Mouse (Mus musculus): ENCODE measurements around the gene Tex26. TPM values are rescaled to one million over a fixed set of nuclear protein-coding genes. Genes with fewer than 3 reads are reported as not detected.

The Tex26 gene
- polyA plus RNA-seq, 1 experiment from 2014 or later, result 1.4 TPM

DNA sequence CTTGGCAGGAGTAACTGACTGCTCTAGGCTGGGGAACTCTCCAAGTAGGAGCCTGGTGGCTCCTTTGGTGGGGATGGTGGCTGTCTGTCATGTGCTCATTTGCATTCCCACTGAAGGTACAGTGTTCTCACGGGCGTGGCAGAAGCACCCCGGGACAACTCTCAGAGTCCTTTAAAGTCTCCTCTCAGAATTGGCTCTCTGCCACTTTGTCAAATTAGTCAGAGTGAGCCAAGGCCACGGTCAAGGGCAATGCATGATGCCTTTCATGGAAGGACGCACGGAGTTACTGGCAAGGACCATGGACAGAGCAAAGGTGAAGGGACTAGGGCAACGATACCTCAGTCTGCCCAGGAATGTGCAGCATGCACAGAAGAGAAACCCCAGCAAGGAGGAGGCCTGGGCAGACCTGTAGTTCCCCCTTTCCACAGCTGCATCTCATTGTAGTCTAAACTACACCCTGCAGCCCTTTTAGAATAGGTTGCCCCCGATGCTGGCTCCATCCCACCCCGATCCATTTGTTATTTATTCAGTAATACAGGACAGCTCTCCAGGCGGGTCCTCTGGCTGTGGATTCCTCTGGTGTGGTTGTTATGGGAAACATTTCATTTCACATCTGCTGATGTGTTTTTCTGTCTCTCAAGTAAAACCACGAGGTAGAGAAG, 49.0 kb downstream of the Tex26 start:
- Histone ChIP-seq H3K4me1 (ENCODE audit: control insufficient read depth, insufficient read depth, low read length) (peaks cover 14% of the 10 kb centered on the region), H3K9me3 (ENCODE audit: control insufficient read depth, low read length) (no peaks in the 10 kb centered on the region), H3K27ac (ENCODE audit: low read depth, low read length) (0 out of 2 replicates have a peak overlapping the region, but pooled peaks have one; percentile 47), H3K4me2 (ENCODE audit: low read depth) (no peak overlapping the region), H3K9ac (ENCODE audit: low read length) (no peak overlapping the region), H3K4me3 (ENCODE audit: low read depth, low read length) (no peak overlapping the region), H3K27me3 (ENCODE audit: control insufficient read depth, insufficient read depth, low read length) (no peaks in the 10 kb centered on the region), H3K36me3 (ENCODE audit: control insufficient read depth, insufficient read depth, low read length) (no peaks in the 10 kb centered on the region)
- DNase-seq (ENCODE audit: low spot score) (peak; percentile 48), ATAC-seq (ENCODE audit: insufficient read depth, low FRiP score, low TSS enrichment) (peak; percentile 61; the same call in 1 of the 2 replicates)
- WGBS, result 49% methylated on average over 11 of the region's 11 CpGs

GRCm38 (mm10) chr5:149489136-149489535, 49.7 kb downstream of the Tex26 start:
- Histone ChIP-seq H3K4me3 (ENCODE audit: low read depth, low read length) (no peak overlapping the region), H3K4me2 (ENCODE audit: low read depth) (no peak overlapping the region), H3K4me1 (ENCODE audit: control insufficient read depth, insufficient read depth, low read length) (peaks cover 14% of the 10 kb centered on the region), H3K9me3 (ENCODE audit: control insufficient read depth, low read length) (no peaks in the 10 kb centered on the region), H3K9ac (ENCODE audit: low read length) (no peak overlapping the region), H3K27ac (ENCODE audit: low read depth, low read length) (peak overlapping the region; percentile 45; the same call in 1 of the 2 replicates), H3K36me3 (ENCODE audit: control insufficient read depth, insufficient read depth, low read length) (no peaks in the 10 kb centered on the region), H3K27me3 (ENCODE audit: control insufficient read depth, insufficient read depth, low read length) (no peaks in the 10 kb centered on the region)
- DNase-seq (ENCODE audit: low spot score) (peak; percentile 75), ATAC-seq (ENCODE audit: insufficient read depth, low FRiP score, low TSS enrichment) (peak; percentile 81)
- WGBS, result 63% methylated on average over 11 of the region's 11 CpGs

- 69% methylated on average over 15 of the region's 15 CpGs for WGBS
- DNase-seq (ENCODE audit: low spot score) (no peak), ATAC-seq (ENCODE audit: insufficient read depth, low FRiP score, low TSS enrichment) (no peak)
- H3K4me2 ChIP-seq (ENCODE audit: low read depth), result no peak overlapping the region
- no peak overlapping the region for H3K4me3 ChIP-seq (ENCODE audit: low read depth, low read length)
- peaks cover 14% of the 10 kb centered on the region for H3K4me1 ChIP-seq (ENCODE audit: control insufficient read depth, insufficient read depth, low read length)
- H3K27ac ChIP-seq (ENCODE audit: low read depth, low read length), result no peak overlapping the region
- no peaks in the 10 kb centered on the region for H3K9me3 ChIP-seq (ENCODE audit: control insufficient read depth, low read length)
- H3K9ac ChIP-seq (ENCODE audit: low read length), result no peak overlapping the region
- H3K27me3 ChIP-seq (ENCODE audit: control insufficient read depth, insufficient read depth, low read length), result no peaks in the 10 kb centered on the region
- H3K36me3 ChIP-seq (ENCODE audit: control insufficient read depth, insufficient read depth, low read length), result no peaks in the 10 kb centered on the region
Measured at GRCm38 (mm10) chr5:149490275-149490674, 50.8 kb downstream of the Tex26 start.

DNA sequence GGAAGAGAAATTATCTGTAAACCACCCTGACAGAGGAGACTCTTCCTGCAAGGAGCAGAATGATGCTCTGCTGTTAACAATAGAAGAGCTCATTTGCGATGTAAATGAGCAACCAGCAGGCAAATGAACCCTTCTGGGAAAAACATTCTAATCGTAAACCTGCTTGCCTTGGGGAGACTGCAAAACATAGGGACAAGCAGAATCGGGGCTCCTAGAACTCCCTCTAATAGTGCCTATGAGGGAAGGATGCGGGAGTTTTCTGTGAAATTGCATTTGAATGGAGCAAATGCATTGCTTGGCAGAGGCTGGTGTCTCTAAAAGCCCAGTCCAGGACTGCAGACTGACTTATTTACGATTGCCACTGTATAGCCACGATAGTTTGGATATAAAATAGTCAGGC, 56.2 kb downstream of the Tex26 start:
- no peaks in the 10 kb centered on the region for H3K36me3 ChIP-seq (ENCODE audit: control insufficient read depth, insufficient read depth, low read length)
- H3K4me1 ChIP-seq (ENCODE audit: control insufficient read depth, insufficient read depth, low read length), result peaks cover 7% of the 10 kb centered on the region
- WGBS, result 11% methylated on average over 6 of the region's 6 CpGs
- no peak overlapping the region for H3K4me3 ChIP-seq (ENCODE audit: low read depth, low read length)
- DNase-seq (ENCODE audit: low spot score), result no peak
- H3K9me3 ChIP-seq (ENCODE audit: control insufficient read depth, low read length), result no peaks in the 10 kb centered on the region
- H3K27me3 ChIP-seq (ENCODE audit: control insufficient read depth, insufficient read depth, low read length), result no peaks in the 10 kb centered on the region
- H3K9ac ChIP-seq (ENCODE audit: low read length), result no peak overlapping the region
- peak; percentile 64 for ATAC-seq (ENCODE audit: insufficient read depth, low FRiP score, low TSS enrichment)
- peak overlapping the region; percentile 82 for H3K27ac ChIP-seq (ENCODE audit: low read depth, low read length)
- no peak overlapping the region for H3K4me2 ChIP-seq (ENCODE audit: low read depth)

DNA sequence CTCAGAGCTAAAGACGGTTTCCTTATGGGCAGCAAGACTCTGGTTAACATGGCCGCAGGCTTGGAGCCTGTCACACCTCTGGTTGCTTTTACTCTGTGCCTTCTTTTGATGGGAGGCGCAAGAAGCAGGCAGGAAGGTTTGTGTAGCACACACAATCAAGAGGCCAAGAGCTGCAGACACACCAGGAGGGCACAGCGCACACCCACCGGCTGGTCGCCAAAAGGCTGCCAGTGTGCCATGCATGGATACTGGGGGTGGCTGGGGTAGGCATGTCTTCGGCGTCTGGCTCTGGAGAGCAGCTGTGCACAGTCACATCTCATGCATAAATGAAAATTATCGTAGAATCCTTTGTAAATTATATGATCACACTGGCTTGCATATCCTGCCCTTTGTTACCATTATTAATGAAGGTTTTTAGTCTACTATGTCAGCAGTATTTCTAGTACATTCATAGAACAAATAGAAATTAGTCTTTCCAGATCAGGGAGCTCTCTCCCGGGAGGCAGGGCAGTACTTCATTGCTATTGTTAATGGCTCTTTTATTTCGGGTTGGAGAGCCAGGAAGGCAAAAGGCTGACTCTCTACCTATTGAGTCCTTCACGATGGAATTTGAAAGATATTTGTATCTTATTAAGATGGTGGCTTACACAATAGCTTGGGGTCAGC, 57.1 kb downstream of the Tex26 start:
- H3K4me2 ChIP-seq (ENCODE audit: low read depth), result no peak overlapping the region
- H3K36me3 ChIP-seq (ENCODE audit: control insufficient read depth, insufficient read depth, low read length), result no peaks in the 10 kb centered on the region
- H3K9ac ChIP-seq (ENCODE audit: low read length), result 0 out of 2 replicates have a peak overlapping the region, but pooled peaks have one; percentile 2
- H3K4me1 ChIP-seq (ENCODE audit: control insufficient read depth, insufficient read depth, low read length), result peaks cover 7% of the 10 kb centered on the region
- peak; percentile 71 for ATAC-seq (ENCODE audit: insufficient read depth, low FRiP score, low TSS enrichment)
- H3K27ac ChIP-seq (ENCODE audit: low read depth, low read length), result peak overlapping the region; percentile 82
- H3K27me3 ChIP-seq (ENCODE audit: control insufficient read depth, insufficient read depth, low read length), result no peaks in the 10 kb centered on the region
- peak; percentile 56 for DNase-seq (ENCODE audit: low spot score)
- 34% methylated on average over 12 of the region's 12 CpGs for WGBS
- H3K4me3 ChIP-seq (ENCODE audit: low read depth, low read length), result no peak overlapping the region
- no peaks in the 10 kb centered on the region for H3K9me3 ChIP-seq (ENCODE audit: control insufficient read depth, low read length)

DNA sequence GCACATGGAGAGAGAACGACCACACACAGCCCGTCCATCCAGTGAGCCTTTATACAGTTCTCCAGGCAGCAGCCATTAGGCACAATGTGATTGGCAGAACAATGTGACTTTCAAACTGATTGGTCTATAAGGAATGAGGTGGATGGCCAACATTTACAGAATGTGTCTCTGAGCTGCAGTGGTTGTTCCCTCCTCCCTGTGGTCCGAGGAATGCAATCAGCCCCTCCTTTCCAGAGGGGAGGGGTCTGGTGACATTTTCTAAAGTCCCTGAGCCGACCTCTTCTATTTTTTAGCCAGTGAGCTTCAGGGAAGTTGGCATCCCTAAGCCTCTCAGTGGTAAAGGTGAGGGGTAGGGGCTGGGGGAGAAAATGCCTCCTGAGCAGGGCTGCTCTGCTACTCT, 60.5 kb downstream of the Tex26 start:
- Histone ChIP-seq H3K9ac (ENCODE audit: low read length) (no peak overlapping the region), H3K4me3 (ENCODE audit: low read depth, low read length) (no peak overlapping the region), H3K9me3 (ENCODE audit: control insufficient read depth, low read length) (no peaks in the 10 kb centered on the region), H3K4me1 (ENCODE audit: control insufficient read depth, insufficient read depth, low read length) (peaks cover 7% of the 10 kb centered on the region), H3K4me2 (ENCODE audit: low read depth) (no peak overlapping the region), H3K36me3 (ENCODE audit: control insufficient read depth, insufficient read depth, low read length) (no peaks in the 10 kb centered on the region), H3K27me3 (ENCODE audit: control insufficient read depth, insufficient read depth, low read length) (no peaks in the 10 kb centered on the region), H3K27ac (ENCODE audit: low read depth, low read length) (no peak overlapping the region)
- WGBS, result 48% methylated on average over 4 of the region's 4 CpGs
- DNase-seq (ENCODE audit: low spot score) (no peak), ATAC-seq (ENCODE audit: insufficient read depth, low FRiP score, low TSS enrichment) (no peak)

- Histone ChIP-seq H3K9ac (ENCODE audit: low read length) (no peak overlapping the region), H3K4me3 (ENCODE audit: low read depth, low read length) (no peak overlapping the region), H3K4me1 (ENCODE audit: control insufficient read depth, insufficient read depth, low read length) (no peaks in the 10 kb centered on the region; the same call in 1 of the 2 replicates), H3K4me2 (ENCODE audit: low read depth) (no peak overlapping the region), H3K36me3 (ENCODE audit: control insufficient read depth, insufficient read depth, low read length) (no peaks in the 10 kb centered on the region), H3K27ac (ENCODE audit: low read depth, low read length) (0 out of 2 replicates have a peak overlapping the region, but pooled peaks have one; percentile 42), H3K9me3 (ENCODE audit: control insufficient read depth, low read length) (no peaks in the 10 kb centered on the region), H3K27me3 (ENCODE audit: control insufficient read depth, insufficient read depth, low read length) (no peaks in the 10 kb centered on the region)
- ATAC-seq (ENCODE audit: insufficient read depth, low FRiP score, low TSS enrichment), result no peak
- no peak for DNase-seq (ENCODE audit: low spot score)
- WGBS, result 73% methylated on average over 23 of the region's 23 CpGs
Measured at GRCm38 (mm10) chr5:149503423-149504175, 64.1 kb downstream of the Tex26 start.

- no peaks in the 10 kb centered on the region for H3K36me3 ChIP-seq (ENCODE audit: control insufficient read depth, insufficient read depth, low read length)
- ATAC-seq (ENCODE audit: insufficient read depth, low FRiP score, low TSS enrichment) (no peak), DNase-seq (ENCODE audit: low spot score) (no peak)
- no peak overlapping the region for H3K9ac ChIP-seq (ENCODE audit: low read length)
- H3K4me1 ChIP-seq (ENCODE audit: control insufficient read depth, insufficient read depth, low read length), result no peaks in the 10 kb centered on the region; the same call in 1 of the 2 replicates
- H3K27me3 ChIP-seq (ENCODE audit: control insufficient read depth, insufficient read depth, low read length), result no peaks in the 10 kb centered on the region
- 88% methylated on average over 8 of the region's 8 CpGs for WGBS
- H3K4me2 ChIP-seq (ENCODE audit: low read depth), result no peak overlapping the region
- no peak overlapping the region for H3K27ac ChIP-seq (ENCODE audit: low read depth, low read length)
- no peaks in the 10 kb centered on the region for H3K9me3 ChIP-seq (ENCODE audit: control insufficient read depth, low read length)
- H3K4me3 ChIP-seq (ENCODE audit: low read depth, low read length), result no peak overlapping the region
Measured at GRCm38 (mm10) chr5:149504985-149505384, 65.5 kb downstream of the Tex26 start.

Measured in neural tube, embryonic 11.5 days (tissue).